Comparison of ENCODE assay signal across 13 mouse cellular contexts in the genomic region with DNA sequence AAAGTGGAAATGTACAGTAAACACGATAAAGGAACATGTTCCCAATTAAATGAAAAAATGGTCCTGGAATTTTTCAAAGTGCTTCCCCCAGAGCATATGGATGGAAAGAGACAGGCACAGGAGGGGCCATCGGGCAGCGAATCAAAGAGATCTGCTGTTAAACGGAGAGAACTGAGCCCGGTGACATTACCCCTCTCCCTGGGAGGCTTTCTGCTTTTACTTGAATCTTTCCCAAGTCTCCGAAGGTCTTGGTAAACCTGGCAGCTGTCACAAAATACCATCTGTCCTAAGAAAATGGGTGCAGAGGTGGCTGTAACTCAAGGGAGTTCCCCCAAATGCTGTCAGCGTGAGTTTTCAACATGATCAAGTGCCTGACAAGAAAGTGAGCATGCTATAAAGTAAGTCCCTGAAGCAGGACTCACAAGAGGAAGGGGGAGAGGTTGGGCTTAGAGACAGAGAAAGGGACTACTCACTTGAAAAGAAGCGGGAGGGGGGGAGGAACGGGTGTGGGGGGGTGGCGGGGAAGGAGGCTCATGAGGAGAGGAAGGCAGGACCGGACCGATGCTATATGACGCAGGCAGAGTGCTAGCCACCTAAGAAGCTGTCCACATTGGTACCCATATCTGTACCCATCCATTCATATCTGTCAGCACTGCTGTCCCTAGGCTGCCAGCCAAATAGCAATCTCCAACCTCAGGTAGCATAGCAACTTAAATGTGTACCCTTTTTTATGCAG. TPM values are rescaled to one million over a fixed set of nuclear protein-coding genes. Genes with fewer than 3 reads are reported as not detected.
DNase-seq lines count a peak whose midpoint lies in the region; ATAC-seq lines count a peak whose summit lies in the region.
"Had no signal": no experiment of that assay in that cellular context is flagged by ENCODE, and none has a peak within 500 bp of the region (broad histone marks: within the 10 kb centered on the region; RNA-seq: fewer than 3 reads in every experiment).

No protein-coding gene starts in this region.

- ATAC-seq in forebrain, embryonic 14.5 days: peak; percentile 70; the same call in 1 of the 2 replicates
- ATAC-seq in neural tube, embryonic 13.5 days (ENCODE audit: low read depth): peak; percentile 65
- ATAC-seq: CD4-positive, CD25-positive, alpha-beta regulatory T cell, adult 4 months; lung, postnatal 0 days; Patski had no signal

- H3K4me1 ChIP-seq in forebrain, embryonic 14.5 days (ENCODE audit: control insufficient read depth, insufficient read depth, low read length): peaks cover 5% of the 10 kb centered on the region; the same call in 1 of the 2 replicates
- no peaks in the 10 kb centered on the region for H3K4me1 ChIP-seq in forebrain, embryonic 10.5 days
- peaks cover 7% of the 10 kb centered on the region; the same call in 1 of the 2 replicates for H3K4me1 ChIP-seq in neural tube, embryonic 13.5 days (replicated peaks)

- WGBS in forebrain, embryonic 14.5 days: 31% methylated on average over 13 of the region's 13 CpGs
- WGBS in forebrain, embryonic 10.5 days: 66% methylated on average over 13 of the region's 13 CpGs
- WGBS in neural tube, embryonic 13.5 days: 44% methylated on average over 13 of the region's 13 CpGs

- H3K9ac ChIP-seq in forebrain, embryonic 14.5 days (ENCODE audit: low read length): no peak overlapping the region
- H3K9ac ChIP-seq in neural tube, embryonic 13.5 days: no peak overlapping the region

- no peak overlapping the region for H3K4me3 ChIP-seq in forebrain, embryonic 14.5 days (ENCODE audit: low read depth, low read length)
- no peak overlapping the region for H3K4me3 ChIP-seq in forebrain, embryonic 10.5 days
- no peak overlapping the region for H3K4me3 ChIP-seq in neural tube, embryonic 13.5 days

- H3K36me3 ChIP-seq in forebrain, embryonic 14.5 days (ENCODE audit: control insufficient read depth, insufficient read depth, low read length): no peaks in the 10 kb centered on the region
- no peaks in the 10 kb centered on the region for H3K36me3 ChIP-seq in forebrain, embryonic 10.5 days (replicated peaks)
- H3K36me3 ChIP-seq in neural tube, embryonic 13.5 days: no peaks in the 10 kb centered on the region

- H3K27ac ChIP-seq in forebrain, embryonic 14.5 days (ENCODE audit: low read depth, low read length): no peak overlapping the region
- H3K27ac ChIP-seq in forebrain, embryonic 10.5 days: no peak overlapping the region
- no peak overlapping the region for H3K27ac ChIP-seq in neural tube, embryonic 13.5 days (replicated peaks)

- H3K27me3 ChIP-seq in forebrain, embryonic 14.5 days (replicated peaks; ENCODE audit: control insufficient read depth, insufficient read depth, low read length): no peaks in the 10 kb centered on the region
- H3K27me3 ChIP-seq in forebrain, embryonic 10.5 days (ENCODE audit: poor library complexity, severe bottlenecking): no peaks in the 10 kb centered on the region
- no peaks in the 10 kb centered on the region for H3K27me3 ChIP-seq in neural tube, embryonic 13.5 days

- peak overlapping the region; percentile 14; the same call in 1 of the 2 replicates for H3K4me2 ChIP-seq in forebrain, embryonic 14.5 days (ENCODE audit: low read length)
- peak overlapping the region; percentile 20; the same call in 1 of the 2 replicates for H3K4me2 ChIP-seq in neural tube, embryonic 13.5 days

- H3K9me3 ChIP-seq in forebrain, embryonic 14.5 days (replicated peaks; ENCODE audit: control insufficient read depth, low read length): no peaks in the 10 kb centered on the region
- no peaks in the 10 kb centered on the region for H3K9me3 ChIP-seq in forebrain, embryonic 10.5 days
- no peaks in the 10 kb centered on the region for H3K9me3 ChIP-seq in neural tube, embryonic 13.5 days

- DNase-seq in forebrain, embryonic 14.5 days (ENCODE audit: low spot score): peak; percentile 69
- DNase-seq in forebrain, embryonic 10.5 days (ENCODE audit: extremely low spot score, low spot score): no peak
- DNase-seq in neural tube, embryonic 10.5 days (ENCODE audit: extremely low spot score, low spot score): no peak
- DNase-seq in layer of hippocampus, adult 9-11 months: peak; percentile 10
- DNase-seq in right cerebral cortex, postnatal 10 days (ENCODE audit: low spot score in 2 of 2): peak; percentile 24 to 49
- DNase-seq in heart, adult 18-20 months: no peak
- DNase-seq in testis, postnatal 14 days (ENCODE audit: low spot score): no peak
- DNase-seq: kidney, adult 8-10 months; thymus, adult 18-20 months had no signal

RNA-seq across cellular contexts. Expression of a gene that starts 31.6 kb away (rescaled TPM):
- 5.2 and 11.1 TPM in 2 replicates for polyA plus RNA-seq in forebrain, embryonic 14.5 days (2014; fragmentation: Nextera tagmentation; extraction: Ambion mirVana)
- polyA plus RNA-seq in forebrain, embryonic 10.5 days (2016; fragmentation: Nextera tagmentation; extraction: Ambion mirVana): 3.6 and 5.6 TPM in 2 replicates
- polyA plus RNA-seq in neural tube, embryonic 13.5 days (2015; fragmentation: Nextera tagmentation; extraction: Ambion mirVana): 11.2 and 13.8 TPM in 2 replicates
- 10 to 100 TPM; 22.2 to 27.3 TPM for total RNA-seq in heart, adult 18-20 months (2021)
- polyA plus RNA-seq: Patski had no signal

Comparison
In these comparisons a context has a peak if more than half of its experiments do, and no peak if none do; other contexts are left out.
1. DNase-seq: peak in forebrain, embryonic 14.5 days (single experiment), layer of hippocampus, adult 9-11 months (single experiment) and right cerebral cortex, postnatal 10 days (2 of 2); none in forebrain, embryonic 10.5 days (single experiment), neural tube, embryonic 10.5 days (single experiment), heart, adult 18-20 months (0 of 2) and testis, postnatal 14 days (single experiment).